In the genomic region with DNA sequence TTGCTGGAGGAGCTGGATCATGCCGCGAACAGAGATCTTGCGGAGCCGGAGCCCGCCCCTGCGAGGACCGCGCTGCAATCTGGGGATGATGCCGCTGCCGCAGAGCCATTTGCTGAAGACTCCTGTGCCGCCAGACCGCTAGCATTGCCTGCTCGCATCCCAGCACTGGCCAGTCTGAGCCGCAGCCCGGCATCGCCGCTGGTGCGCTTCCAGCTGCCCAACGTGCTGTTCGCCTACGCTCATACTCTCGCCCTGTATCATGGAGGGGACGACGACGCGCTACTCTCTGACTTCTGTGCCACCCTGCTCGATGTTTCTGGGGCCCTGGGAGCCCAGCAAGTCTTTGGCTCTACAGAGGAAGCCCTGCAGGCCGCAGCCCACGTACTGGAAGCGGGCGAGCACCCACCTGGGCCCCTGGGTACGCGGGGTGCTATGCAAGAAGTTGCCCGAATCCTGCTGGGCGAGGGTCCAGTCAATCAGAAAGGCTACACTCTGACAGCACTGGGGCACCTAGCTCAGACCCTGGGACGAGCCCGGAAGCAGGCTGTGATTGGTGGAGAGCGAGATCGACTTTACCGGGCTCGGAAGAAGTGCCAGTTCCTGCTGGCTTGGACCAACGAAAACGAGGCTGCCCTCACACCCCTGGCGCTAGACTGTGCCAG, we compare ENCODE assay signal across 8 mouse cellular contexts. TPM values are rescaled to one million over a fixed set of nuclear protein-coding genes. Genes with fewer than 3 reads are reported as not detected.
A peak's percentile ranks its signal among the peaks of the same experiment; 100 is the strongest.
DNase-seq lines count a peak whose midpoint lies in the region; ATAC-seq and TF ChIP-seq lines count a peak whose summit lies in the region.

No protein-coding gene starts in this region.

- peak overlapping the region; percentile 96 for H3K9ac ChIP-seq in heart, embryonic 11.5 days (ENCODE audit: low read depth, low read length)
- peak overlapping the region; percentile 95 for H3K9ac ChIP-seq in intestine, postnatal 0 days (ENCODE audit: low read depth, low read length)
- H3K9ac ChIP-seq in liver, postnatal 0 days (replicated peaks), result peak overlapping the region; percentile 97
- H3K9ac ChIP-seq in neural tube, embryonic 11.5 days (ENCODE audit: low read length), result peak overlapping the region; percentile 96

- peak overlapping the region; percentile 88 for H3K4me3 ChIP-seq in heart, embryonic 11.5 days (ENCODE audit: low read depth, low read length)
- H3K4me3 ChIP-seq in intestine, postnatal 0 days (ENCODE audit: low read depth, low read length), result peak overlapping the region; percentile 79
- H3K4me3 ChIP-seq in liver, postnatal 0 days (ENCODE audit: low read depth, low read length), result peak overlapping the region; percentile 89
- H3K4me3 ChIP-seq in neural tube, embryonic 11.5 days (ENCODE audit: low read depth, low read length), result peak overlapping the region; percentile 92

- no peak for DNase-seq in heart, postnatal 36 days
- peak; percentile 49 for DNase-seq in T-cell, adult 2 months (ENCODE audit: low spot score)
- peak; percentile 77 for DNase-seq in liver, postnatal 0 days
- peak; percentile 25 for DNase-seq in neural tube, embryonic 11.5 days (ENCODE audit: low spot score)
- peak; percentile 77 for DNase-seq in thymus, postnatal 14 days

- peak overlapping the region; percentile 100 for H3K4me2 ChIP-seq in heart, embryonic 11.5 days
- H3K4me2 ChIP-seq in intestine, postnatal 0 days (replicated peaks; ENCODE audit: low read depth), result peak overlapping the region; percentile 96
- H3K4me2 ChIP-seq in liver, postnatal 0 days (ENCODE audit: low read depth, low read length), result peak overlapping the region; percentile 94
- peak overlapping the region; percentile 100 for H3K4me2 ChIP-seq in neural tube, embryonic 11.5 days (ENCODE audit: low read depth)

- peak overlapping the region; percentile 98 for H3K27ac ChIP-seq in heart, embryonic 11.5 days (ENCODE audit: low read depth, low read length)
- H3K27ac ChIP-seq in intestine, postnatal 0 days (ENCODE audit: low read depth, low read length), result peak overlapping the region; percentile 94
- H3K27ac ChIP-seq in liver, postnatal 0 days (ENCODE audit: low read depth), result peak overlapping the region; percentile 98
- H3K27ac ChIP-seq in neural tube, embryonic 11.5 days (ENCODE audit: low read depth, low read length), result peak overlapping the region; percentile 93

- ATAC-seq in heart, embryonic 11.5 days (replicated peaks; ENCODE audit: insufficient number of reproducible peaks, low FRiP score, low TSS enrichment), result no peak
- ATAC-seq in erythroid progenitor cell, adult 5-6 weeks (replicated peaks; ENCODE audit: low FRiP score, poor library complexity, severe bottlenecking), result 0 out of 2 replicates have a peak, but pooled peaks have one; percentile 4
- ATAC-seq in intestine, postnatal 0 days, result no peak
- ATAC-seq in liver, postnatal 0 days, result peak; percentile 40
- ATAC-seq in neural tube, embryonic 11.5 days (ENCODE audit: insufficient read depth, low FRiP score, low TSS enrichment), result no peak

- H3K9me3 ChIP-seq in heart, embryonic 11.5 days (replicated peaks; ENCODE audit: control insufficient read depth, low read length), result no peaks in the 10 kb centered on the region
- no peaks in the 10 kb centered on the region for H3K9me3 ChIP-seq in intestine, postnatal 0 days (ENCODE audit: control insufficient read depth)
- H3K9me3 ChIP-seq in liver, postnatal 0 days (ENCODE audit: low read length), result no peaks in the 10 kb centered on the region
- H3K9me3 ChIP-seq in neural tube, embryonic 11.5 days (ENCODE audit: control insufficient read depth, low read length), result no peaks in the 10 kb centered on the region

- no peak for TF ChIP-seq CTCF in intestine, postnatal 0 days (IDR thresholded peaks at IDR 0.05; ENCODE audit: low read depth)
- no peak for TF ChIP-seq CTCF in liver, postnatal 0 days (IDR thresholded peaks at IDR 0.05; ENCODE audit: low read depth)

- 2% methylated on average over 41 of the region's 44 CpGs for WGBS in heart, embryonic 11.5 days (ENCODE audit: insufficient replicate concordance)
- WGBS in intestine, postnatal 0 days, result under 1% methylated on average over 44 of the region's 44 CpGs
- WGBS in liver, postnatal 0 days (ENCODE audit: insufficient replicate concordance), result under 1% methylated on average over 44 of the region's 44 CpGs
- 3% methylated on average over 43 of the region's 44 CpGs for WGBS in neural tube, embryonic 11.5 days

- no peak for TF ChIP-seq EP300 in liver, postnatal 0 days (IDR thresholded peaks at IDR 0.05; ENCODE audit: low read depth)

- no peaks in the 10 kb centered on the region for H3K27me3 ChIP-seq in heart, embryonic 11.5 days (ENCODE audit: control insufficient read depth, insufficient read depth, low read length)
- no peaks in the 10 kb centered on the region for H3K27me3 ChIP-seq in intestine, postnatal 0 days (replicated peaks; ENCODE audit: control insufficient read depth, insufficient read depth, low read length)
- no peaks in the 10 kb centered on the region for H3K27me3 ChIP-seq in liver, postnatal 0 days (ENCODE audit: insufficient read depth, low read length)
- no peaks in the 10 kb centered on the region for H3K27me3 ChIP-seq in neural tube, embryonic 11.5 days (ENCODE audit: control insufficient read depth, insufficient read depth, low read length)

- peaks cover 26% of the 10 kb centered on the region for H3K4me1 ChIP-seq in heart, embryonic 11.5 days (ENCODE audit: control insufficient read depth, insufficient read depth, low read length)
- peaks cover 9% of the 10 kb centered on the region; the same call in 1 of the 2 replicates for H3K4me1 ChIP-seq in intestine, postnatal 0 days (replicated peaks; ENCODE audit: control insufficient read depth, insufficient read depth, low read length)
- H3K4me1 ChIP-seq in liver, postnatal 0 days (ENCODE audit: insufficient read depth), result peaks cover 42% of the 10 kb centered on the region
- H3K4me1 ChIP-seq in neural tube, embryonic 11.5 days (ENCODE audit: control insufficient read depth, insufficient read depth, low read length), result peaks cover 27% of the 10 kb centered on the region

- H3K36me3 ChIP-seq in heart, embryonic 11.5 days (ENCODE audit: control insufficient read depth, insufficient read depth, low read length), result no peaks in the 10 kb centered on the region
- H3K36me3 ChIP-seq in intestine, postnatal 0 days (ENCODE audit: control insufficient read depth, insufficient read depth), result 0 out of 2 replicates have a peak, but pooled peaks cover 3% of the 10 kb centered on the region
- peaks cover 10% of the 10 kb centered on the region; the same call in 1 of the 2 replicates for H3K36me3 ChIP-seq in liver, postnatal 0 days (replicated peaks; ENCODE audit: insufficient read depth, low read length)
- peaks cover 2% of the 10 kb centered on the region; the same call in 1 of the 2 replicates for H3K36me3 ChIP-seq in neural tube, embryonic 11.5 days (ENCODE audit: control insufficient read depth, insufficient read depth, low read length)

- intact Hi-C loops in heart, postnatal 36 days (cut with DNase I), result loop anchor here (5.0 kb wide), 2 partner anchors 149 to 181 kb away; partner anchors contain the start of genes Atg2a and Dpf2

RNA-seq across cellular contexts. Expression of gene Znhit2, which starts 0.8 kb away (rescaled TPM):
- 27.1 and 27.5 TPM in 2 replicates for polyA plus RNA-seq in heart, embryonic 11.5 days (2014; fragmentation: Nextera tagmentation; extraction: Ambion mirVana)
- 10 to 100 TPM; 11.3 to 11.5 TPM for total RNA-seq in heart, postnatal 36 days (2021)
- total RNA-seq in erythroid progenitor cell, adult 5-6 weeks (2015; ENCODE audit: low replicate concordance), result 5.9 and 7.2 TPM in 2 replicates
- 3.0 and 5.7 TPM in 2 replicates for total RNA-seq in erythroid progenitor cell, adult 5-6 weeks (2017; ENCODE audit: low replicate concordance)
- polyA plus RNA-seq in intestine, postnatal 0 days (2015; fragmentation: Nextera tagmentation; extraction: Ambion mirVana), result 30.8 and 33.3 TPM in 2 replicates
- polyA plus RNA-seq in liver, postnatal 0 days (2015; fragmentation: Nextera tagmentation; extraction: Ambion mirVana), result 30.2 and 35.8 TPM in 2 replicates
- polyA plus RNA-seq in neural tube, embryonic 11.5 days (2014; fragmentation: Nextera tagmentation; extraction: Ambion mirVana), result 36.7 and 40.0 TPM in 2 replicates

RNA-seq across cellular contexts. Expression of gene Fau, which starts 4.1 kb away (rescaled TPM):
- polyA plus RNA-seq in heart, embryonic 11.5 days (2014; fragmentation: Nextera tagmentation; extraction: Ambion mirVana), result 586 and 633 TPM in 2 replicates
- 100 to 1,000 TPM; 556 to 559 TPM for total RNA-seq in heart, postnatal 36 days (2021)
- total RNA-seq in erythroid progenitor cell, adult 5-6 weeks (2015; ENCODE audit: low replicate concordance), result 666 and 864 TPM in 2 replicates
- 450 and 703 TPM in 2 replicates for total RNA-seq in erythroid progenitor cell, adult 5-6 weeks (2017; ENCODE audit: low replicate concordance)
- polyA plus RNA-seq in intestine, postnatal 0 days (2015; fragmentation: Nextera tagmentation; extraction: Ambion mirVana), result 964 and 990 TPM in 2 replicates
- 781 and 784 TPM in 2 replicates for polyA plus RNA-seq in liver, postnatal 0 days (2015; fragmentation: Nextera tagmentation; extraction: Ambion mirVana)
- 789 and 790 TPM in 2 replicates for polyA plus RNA-seq in neural tube, embryonic 11.5 days (2014; fragmentation: Nextera tagmentation; extraction: Ambion mirVana)

RNA-seq across cellular contexts. Expression of gene Mrpl49, which starts 4.2 kb away (rescaled TPM):
- polyA plus RNA-seq in heart, embryonic 11.5 days (2014; fragmentation: Nextera tagmentation; extraction: Ambion mirVana), result 70.7 and 75.3 TPM in 2 replicates
- total RNA-seq in heart, postnatal 36 days (2021), result 10 to 100 TPM; 36.2 to 39.7 TPM
- total RNA-seq in erythroid progenitor cell, adult 5-6 weeks (2015; ENCODE audit: low replicate concordance), result 27.2 and 31.4 TPM in 2 replicates
- 13.0 and 40.8 TPM in 2 replicates for total RNA-seq in erythroid progenitor cell, adult 5-6 weeks (2017; ENCODE audit: low replicate concordance)
- 35.0 and 36.3 TPM in 2 replicates for polyA plus RNA-seq in intestine, postnatal 0 days (2015; fragmentation: Nextera tagmentation; extraction: Ambion mirVana)
- polyA plus RNA-seq in liver, postnatal 0 days (2015; fragmentation: Nextera tagmentation; extraction: Ambion mirVana), result 28.2 and 29.6 TPM in 2 replicates
- polyA plus RNA-seq in neural tube, embryonic 11.5 days (2014; fragmentation: Nextera tagmentation; extraction: Ambion mirVana), result 81.9 and 84.8 TPM in 2 replicates

RNA-seq across cellular contexts. Expression of gene Tm7sf2, which starts 6.4 kb away (rescaled TPM):
- 10.1 and 11.9 TPM in 2 replicates for polyA plus RNA-seq in heart, embryonic 11.5 days (2014; fragmentation: Nextera tagmentation; extraction: Ambion mirVana)
- 1 to 10 TPM; 3.0 to 3.7 TPM for total RNA-seq in heart, postnatal 36 days (2021)
- 14.1 TPM in 1 of 2 replicates, not detected in the other for total RNA-seq in erythroid progenitor cell, adult 5-6 weeks (2015; ENCODE audit: low replicate concordance)
- 1.9 TPM in 1 of 2 replicates, not detected in the other for total RNA-seq in erythroid progenitor cell, adult 5-6 weeks (2017; ENCODE audit: low replicate concordance)
- 13.4 and 17.5 TPM in 2 replicates for polyA plus RNA-seq in intestine, postnatal 0 days (2015; fragmentation: Nextera tagmentation; extraction: Ambion mirVana)
- 42.6 and 44.1 TPM in 2 replicates for polyA plus RNA-seq in liver, postnatal 0 days (2015; fragmentation: Nextera tagmentation; extraction: Ambion mirVana)
- polyA plus RNA-seq in neural tube, embryonic 11.5 days (2014; fragmentation: Nextera tagmentation; extraction: Ambion mirVana), result 39.6 and 42.9 TPM in 2 replicates

RNA-seq across cellular contexts. Expression of gene Vps51, which starts 15.3 kb away (rescaled TPM):
- polyA plus RNA-seq in heart, embryonic 11.5 days (2014; fragmentation: Nextera tagmentation; extraction: Ambion mirVana), result 38.9 and 43.7 TPM in 2 replicates
- 10 to 100 TPM; 23.9 to 25.0 TPM for total RNA-seq in heart, postnatal 36 days (2021)
- total RNA-seq in erythroid progenitor cell, adult 5-6 weeks (2015; ENCODE audit: low replicate concordance), result 17.3 and 30.2 TPM in 2 replicates
- total RNA-seq in erythroid progenitor cell, adult 5-6 weeks (2017; ENCODE audit: low replicate concordance), result 10.5 and 10.9 TPM in 2 replicates
- 35.9 and 42.4 TPM in 2 replicates for polyA plus RNA-seq in intestine, postnatal 0 days (2015; fragmentation: Nextera tagmentation; extraction: Ambion mirVana)
- 17.5 and 20.7 TPM in 2 replicates for polyA plus RNA-seq in liver, postnatal 0 days (2015; fragmentation: Nextera tagmentation; extraction: Ambion mirVana)
- 59.1 and 61.2 TPM in 2 replicates for polyA plus RNA-seq in neural tube, embryonic 11.5 days (2014; fragmentation: Nextera tagmentation; extraction: Ambion mirVana)

Comparison
In these comparisons a context has a peak if more than half of its experiments do, and no peak if none do; other contexts are left out.
1. ATAC-seq: peak in erythroid progenitor cell, adult 5-6 weeks (single experiment) and liver, postnatal 0 days (single experiment); none in heart, embryonic 11.5 days (single experiment), intestine, postnatal 0 days (single experiment) and neural tube, embryonic 11.5 days (single experiment).
2. DNase-seq: peak in T-cell, adult 2 months (single experiment), liver, postnatal 0 days (single experiment), neural tube, embryonic 11.5 days (single experiment) and thymus, postnatal 14 days (single experiment); none in heart, postnatal 36 days (0 of 2).
3. Peak in every context shown above with its lines, with median percentiles within 50 percentile points of each other: H3K27ac ChIP-seq, H3K4me2 ChIP-seq, H3K4me3 ChIP-seq and H3K9ac ChIP-seq.